In the genomic region with DNA sequence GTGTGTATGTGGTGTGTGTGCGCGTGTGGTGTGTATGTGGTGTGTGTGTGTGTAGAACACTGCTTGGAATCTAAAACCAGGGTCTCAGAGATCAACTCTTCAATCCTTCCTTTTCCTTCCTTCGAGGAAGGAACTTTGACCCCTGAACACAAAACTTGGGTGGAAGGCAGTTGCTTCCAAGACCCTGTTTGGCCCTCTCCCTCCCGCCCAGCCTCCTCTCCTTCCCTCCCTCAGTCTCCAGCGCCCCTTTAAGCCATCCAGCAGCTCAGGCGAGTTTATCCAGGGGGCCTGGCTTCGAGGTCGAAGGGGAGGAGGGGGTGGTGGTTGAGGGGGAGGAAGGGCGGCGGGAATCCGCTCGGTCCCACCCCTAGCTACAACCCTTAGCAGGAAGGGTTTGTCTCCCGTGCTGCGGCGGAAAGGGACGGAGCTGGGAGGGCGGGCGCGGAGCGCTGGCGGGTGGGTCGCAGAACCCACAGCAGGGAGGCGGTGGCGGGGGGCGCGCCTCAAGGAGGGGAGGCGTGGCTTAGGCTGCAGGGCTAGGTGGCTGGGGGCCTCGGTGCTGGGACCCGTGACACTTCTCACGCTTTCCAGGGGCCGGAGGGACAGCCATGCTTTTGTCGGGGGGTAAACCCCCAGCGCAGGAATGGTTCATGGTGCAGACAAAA, we compare ENCODE assay signal across 8 mouse cellular contexts. TPM values are rescaled to one million over a fixed set of nuclear protein-coding genes. Genes with fewer than 3 reads are reported as not detected.
A peak's percentile ranks its signal among the peaks of the same experiment; 100 is the strongest.
DNase-seq lines count a peak whose midpoint lies in the region; ATAC-seq lines count a peak whose summit lies in the region.

A gene (plus strand): TSS at position 390 of the 665 bp plus-strand sequence.

- peak within 1 kb of the TSS; percentile 80 for H3K4me3 ChIP-seq in embryonic facial prominence, embryonic 14.5 days (ENCODE audit: low read depth, low read length)
- H3K4me3 ChIP-seq in heart, embryonic 15.5 days, result peak within 1 kb of the TSS; percentile 67

- ATAC-seq in embryonic facial prominence, embryonic 14.5 days (ENCODE audit: low read depth), result peak; percentile 91
- ATAC-seq in heart, embryonic 15.5 days (replicated peaks; ENCODE audit: insufficient number of reproducible peaks, insufficient read depth, low FRiP score, low read depth), result peak; percentile 92
- ATAC-seq in megakaryocyte, adult 5-6 weeks (ENCODE audit: poor library complexity, severe bottlenecking), result peak; percentile 46
- ATAC-seq in monocyte, adult 5-6 weeks (replicated peaks; ENCODE audit: insufficient number of reproducible peaks, low FRiP score, low TSS enrichment, poor library complexity, severe bottlenecking), result no peak

- no peaks in the 10 kb centered on the region for H3K9me3 ChIP-seq in embryonic facial prominence, embryonic 14.5 days (ENCODE audit: control insufficient read depth, low read length)
- H3K9me3 ChIP-seq in heart, embryonic 15.5 days (replicated peaks), result no peaks in the 10 kb centered on the region

- WGBS in embryonic facial prominence, embryonic 14.5 days, result 2% methylated on average over 23 of the region's 33 CpGs
- 3% methylated on average over 31 of the region's 33 CpGs for WGBS in heart, embryonic 15.5 days

- H3K27ac ChIP-seq in embryonic facial prominence, embryonic 14.5 days (replicated peaks; ENCODE audit: low read depth, low read length), result peak within 1 kb of the TSS; percentile 97
- H3K27ac ChIP-seq in heart, embryonic 15.5 days, result peak within 1 kb of the TSS; percentile 90

- peaks cover 9% of the 10 kb centered on the region for H3K36me3 ChIP-seq in embryonic facial prominence, embryonic 14.5 days (ENCODE audit: control insufficient read depth, insufficient read depth, low read length)
- no peaks in the 10 kb centered on the region for H3K36me3 ChIP-seq in heart, embryonic 15.5 days

- no peaks in the 10 kb centered on the region for H3K27me3 ChIP-seq in embryonic facial prominence, embryonic 14.5 days (replicated peaks; ENCODE audit: control insufficient read depth, insufficient read depth, low read length)
- H3K27me3 ChIP-seq in heart, embryonic 15.5 days, result no peaks in the 10 kb centered on the region

- peak within 1 kb of the TSS; percentile 84 for H3K4me2 ChIP-seq in embryonic facial prominence, embryonic 14.5 days (ENCODE audit: low read depth, low read length)
- H3K4me2 ChIP-seq in heart, embryonic 15.5 days, result peak within 1 kb of the TSS; percentile 68

- peaks cover 47% of the 10 kb centered on the region for H3K4me1 ChIP-seq in embryonic facial prominence, embryonic 14.5 days (ENCODE audit: control insufficient read depth, insufficient read depth, low read length)
- peaks cover 52% of the 10 kb centered on the region for H3K4me1 ChIP-seq in heart, embryonic 15.5 days (replicated peaks)

- peak within 1 kb of the TSS; percentile 83 for H3K9ac ChIP-seq in embryonic facial prominence, embryonic 14.5 days (ENCODE audit: low read depth, low read length)
- peak within 1 kb of the TSS; percentile 67 for H3K9ac ChIP-seq in heart, embryonic 15.5 days

- peak; percentile 80 for DNase-seq in 416B (ENCODE audit: low read depth)
- peak; percentile 81 for DNase-seq in R1 (ENCODE audit: low read depth, low spot score)
- DNase-seq in embryonic facial prominence, embryonic 14.5 days (ENCODE audit: low spot score), result peak; percentile 96
- DNase-seq in kidney, postnatal 25 days, result peak; percentile 72 to 87
- DNase-seq in skeletal muscle tissue, adult 2 months (ENCODE audit: low read depth, low spot score), result peak; percentile 42

RNA-seq across cellular contexts. Expression of the gene that starts here (rescaled TPM):
- polyA plus RNA-seq in embryonic facial prominence, embryonic 14.5 days (2014; fragmentation: Nextera tagmentation; extraction: Ambion mirVana), result 15.6 and 19.5 TPM in 2 replicates
- 12.7 and 15.0 TPM in 2 replicates for polyA plus RNA-seq in heart, embryonic 15.5 days (2015; fragmentation: Nextera tagmentation; extraction: Ambion mirVana)
- total RNA-seq in megakaryocyte, adult 5-6 weeks (2015), result 1.1 and 1.6 TPM in 2 replicates
- 1.4 and 1.5 TPM in 2 replicates for total RNA-seq in megakaryocyte, adult 5-6 weeks (2017)
- total RNA-seq in monocyte, adult 5-6 weeks (2017), result 0.10 to 0.75 TPM (median 0.49 TPM) in 3 replicates

Comparison
In these comparisons a context has a peak if more than half of its experiments do, and no peak if none do; other contexts are left out.
1. DNase-seq: peak in every context shown above with its lines; median percentile 96 in embryonic facial prominence, embryonic 14.5 days; 81 in R1; 80 in 416B; 80 in kidney, postnatal 25 days; 42 in skeletal muscle tissue, adult 2 months.